Mouse (Mus musculus) layer of hippocampus, adult 11-12 months (tissue): ENCODE results near the gene Rreb1.

ENCODE experiments used
- DNase-seq: peaks from one replicate; pipeline ENCODE4 v3.0.0; 2022; ENCODE audit warnings: low spot score

Rreb1 gene

DNA sequence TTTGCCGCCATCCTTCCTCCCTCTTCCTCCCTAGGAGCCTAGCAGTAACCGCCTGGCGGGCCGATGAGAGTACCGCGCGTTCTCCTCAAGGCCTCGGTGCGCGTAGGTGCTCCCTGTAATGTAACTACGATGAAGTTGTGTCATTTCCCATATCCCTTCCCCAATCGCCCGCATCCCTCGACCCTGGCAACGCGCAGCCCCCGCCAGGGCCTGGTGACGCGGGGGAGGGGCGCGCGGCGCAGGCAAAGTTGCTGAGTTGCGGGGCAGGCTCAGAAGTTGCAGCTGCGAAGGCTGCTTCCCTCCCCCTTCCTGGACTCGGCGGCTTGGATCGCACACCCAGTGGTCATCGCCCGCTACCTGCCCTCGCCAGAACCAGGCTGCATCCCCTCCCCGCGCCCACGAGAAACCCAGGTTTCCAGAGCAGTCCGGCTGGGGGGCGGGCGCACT lies at the start of gene Rreb1:
Rreb1 (plus strand) TSS at position 254 of the 447 bp plus-strand sequence.
- peak; percentile 23 for DNase-seq

DNA sequence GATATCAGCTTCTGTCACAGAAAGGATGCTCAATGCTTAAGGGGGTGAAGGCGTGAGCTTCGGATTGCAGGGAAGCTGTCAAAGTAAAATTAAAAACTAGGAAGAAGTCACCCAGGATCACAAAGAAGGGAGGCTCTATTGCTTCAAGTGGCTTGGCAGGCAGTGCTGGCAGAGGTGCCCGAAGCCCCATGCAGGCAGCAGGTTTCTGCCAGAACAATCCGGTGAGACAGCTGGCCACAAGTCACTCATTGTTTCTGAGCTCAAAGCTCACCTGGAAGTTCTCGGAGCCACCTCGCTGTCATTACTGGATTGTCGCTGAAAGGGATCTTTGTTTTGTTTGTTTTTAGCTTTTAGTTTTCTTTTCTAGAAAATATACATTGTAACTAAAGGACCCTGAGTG lies 49.6 kb upstream of the Rreb1 start:
- DNase-seq, result no peak

DNA sequence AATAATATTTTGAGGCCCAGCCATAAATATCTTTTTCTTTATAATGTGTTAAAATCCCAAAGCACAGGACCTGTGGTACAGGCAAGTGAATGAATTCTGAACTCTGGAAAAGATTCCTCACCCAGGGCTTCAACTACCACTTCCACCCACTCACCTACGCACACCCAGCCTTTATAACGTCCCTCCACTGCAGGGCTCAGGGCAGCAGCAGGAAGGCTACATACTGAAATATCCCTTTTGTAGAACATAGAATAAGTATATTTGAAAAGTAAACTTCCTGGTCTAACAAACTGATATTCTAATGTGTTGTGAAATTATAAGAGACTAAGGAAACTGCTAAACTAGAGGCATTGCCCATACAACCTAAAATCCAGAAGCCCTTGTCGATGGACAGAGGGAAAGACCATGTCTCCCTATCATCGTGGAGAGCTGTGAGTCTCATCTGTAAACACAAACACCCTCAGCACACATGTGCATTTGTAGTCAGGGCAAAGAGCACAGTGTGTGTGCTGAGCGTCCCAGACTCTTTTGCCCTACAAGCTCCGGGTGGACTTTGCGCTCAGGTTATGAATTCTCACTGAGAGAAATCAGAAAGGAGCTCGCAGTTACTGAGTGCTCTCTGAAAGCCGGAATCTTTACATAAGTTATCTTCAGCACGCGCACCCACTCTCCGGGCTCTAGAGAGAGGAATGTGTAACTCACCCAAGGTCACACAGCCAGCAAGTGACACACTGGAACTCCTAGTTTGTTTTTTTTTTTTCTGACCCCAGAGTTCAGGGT lies 46.1 kb upstream of the Rreb1 start:
- no peak for DNase-seq

DNA sequence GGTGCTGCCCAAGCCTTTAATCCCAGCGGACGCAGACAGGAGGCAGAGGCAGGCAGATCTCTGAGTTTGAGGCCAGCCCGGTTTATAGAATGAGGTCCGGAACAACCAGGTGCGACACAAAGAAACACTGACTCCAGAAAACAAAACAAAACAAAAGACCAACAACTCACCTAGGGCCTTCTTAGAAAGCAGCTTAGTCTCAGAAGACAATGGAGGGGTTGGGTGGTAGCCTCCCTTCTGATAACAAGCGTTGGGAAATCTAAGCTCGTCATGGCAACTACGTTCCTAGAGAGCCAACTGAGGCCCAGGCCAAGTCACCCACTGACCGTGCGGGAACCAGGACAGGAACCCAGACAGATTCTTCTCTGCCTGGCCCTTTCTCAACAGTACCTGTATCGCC lies 43.7 kb upstream of the Rreb1 start:
- DNase-seq, result no peak

DNA sequence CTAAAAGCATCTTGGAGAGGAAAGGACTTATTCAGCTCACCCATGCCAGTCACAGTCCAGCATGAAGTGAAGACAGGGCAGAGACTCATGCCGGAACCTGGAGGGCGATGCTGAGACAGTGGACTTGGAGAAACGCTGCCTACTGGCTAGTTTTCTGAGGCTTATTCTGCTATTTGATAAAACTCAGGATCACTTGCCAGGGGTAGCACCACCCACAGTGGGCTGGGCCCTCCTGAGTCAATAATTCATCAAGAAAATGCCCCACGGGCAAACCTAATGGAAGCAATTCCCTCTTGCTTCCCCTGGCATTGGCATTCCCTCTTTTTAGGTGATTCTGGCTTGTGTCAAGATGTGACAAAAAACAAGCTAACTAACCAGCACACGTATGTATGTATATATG lies 38.1 kb upstream of the Rreb1 start:
- DNase-seq, result no peak

DNA sequence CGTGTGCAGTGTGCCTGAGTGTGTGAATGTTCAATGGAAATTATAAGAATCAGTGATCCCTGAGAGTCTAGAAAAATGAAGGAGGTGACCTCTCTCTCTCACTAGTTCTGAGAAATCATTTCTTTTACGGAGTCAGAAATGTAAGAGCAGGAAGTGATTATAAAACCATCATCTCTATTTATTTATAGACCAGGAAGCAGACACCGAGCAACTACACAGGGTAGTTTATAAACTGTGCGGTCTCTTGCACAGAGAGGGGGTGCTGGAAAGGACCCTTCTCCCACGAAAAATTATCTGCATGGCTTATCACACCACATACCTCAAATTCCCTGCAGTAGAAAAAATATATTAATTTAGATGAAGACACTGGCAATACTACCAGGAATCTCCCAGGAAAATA lies 37.4 kb upstream of the Rreb1 start:
- DNase-seq, result no peak

DNA sequence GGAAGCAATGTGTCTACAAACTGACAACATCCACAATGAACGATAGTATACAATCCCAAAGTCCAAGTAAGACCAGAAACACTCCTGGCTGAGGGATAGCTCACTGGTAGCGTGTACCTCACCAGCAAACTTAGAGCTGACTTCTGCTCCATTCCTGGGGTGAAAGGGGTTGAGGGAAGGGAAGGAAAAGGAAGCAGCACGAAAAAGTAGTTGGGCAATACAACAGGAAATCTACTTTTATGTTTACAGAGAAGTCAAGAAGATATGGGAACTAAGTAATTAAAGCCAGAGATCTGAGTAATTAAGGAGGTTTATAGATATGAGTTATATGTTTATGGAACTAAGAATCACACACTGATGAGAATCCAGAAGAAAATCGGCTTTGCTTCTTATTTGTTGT lies 36.0 kb upstream of the Rreb1 start:
- DNase-seq, result no peak

DNA sequence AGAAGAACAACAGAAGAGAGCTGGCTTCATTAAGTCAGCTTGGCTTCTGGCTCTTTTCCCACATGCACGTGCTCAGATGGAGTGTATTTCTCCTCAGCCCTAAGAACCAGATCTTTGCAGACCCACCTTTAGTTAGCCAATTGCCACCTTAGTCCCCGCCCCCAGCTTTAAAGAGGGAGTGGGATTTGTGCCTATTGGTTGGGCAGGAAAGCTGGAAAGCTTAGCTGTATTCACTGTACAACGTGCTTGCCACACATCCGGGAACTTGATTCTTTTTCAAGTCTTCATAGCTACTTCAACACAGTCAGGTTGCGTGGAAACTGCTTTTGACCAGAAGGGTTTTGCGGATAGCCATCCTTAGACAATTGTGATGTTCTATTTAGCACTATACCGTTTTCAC lies 30.7 kb upstream of the Rreb1 start:
- DNase-seq, result no peak

DNA sequence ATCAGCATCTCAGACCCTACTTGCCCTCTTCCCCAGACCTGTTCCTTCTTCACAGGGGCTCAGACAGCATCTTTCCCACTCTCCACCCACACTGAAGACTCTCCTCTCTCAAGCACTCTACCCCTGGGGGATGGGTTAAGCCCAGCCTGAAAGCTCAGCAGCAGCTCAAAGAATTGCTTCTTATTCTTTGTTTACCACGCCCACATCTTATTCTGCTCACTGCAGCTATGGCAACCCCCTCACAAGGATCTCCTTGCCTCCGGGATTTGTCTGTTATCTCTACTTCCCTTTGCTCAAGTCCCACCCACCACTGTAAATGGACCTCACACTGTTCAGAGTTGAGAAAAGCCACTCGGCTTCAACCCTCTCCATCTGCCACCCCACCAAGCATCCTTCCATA lies 28.7 kb upstream of the Rreb1 start:
- peak; percentile 3 for DNase-seq

DNA sequence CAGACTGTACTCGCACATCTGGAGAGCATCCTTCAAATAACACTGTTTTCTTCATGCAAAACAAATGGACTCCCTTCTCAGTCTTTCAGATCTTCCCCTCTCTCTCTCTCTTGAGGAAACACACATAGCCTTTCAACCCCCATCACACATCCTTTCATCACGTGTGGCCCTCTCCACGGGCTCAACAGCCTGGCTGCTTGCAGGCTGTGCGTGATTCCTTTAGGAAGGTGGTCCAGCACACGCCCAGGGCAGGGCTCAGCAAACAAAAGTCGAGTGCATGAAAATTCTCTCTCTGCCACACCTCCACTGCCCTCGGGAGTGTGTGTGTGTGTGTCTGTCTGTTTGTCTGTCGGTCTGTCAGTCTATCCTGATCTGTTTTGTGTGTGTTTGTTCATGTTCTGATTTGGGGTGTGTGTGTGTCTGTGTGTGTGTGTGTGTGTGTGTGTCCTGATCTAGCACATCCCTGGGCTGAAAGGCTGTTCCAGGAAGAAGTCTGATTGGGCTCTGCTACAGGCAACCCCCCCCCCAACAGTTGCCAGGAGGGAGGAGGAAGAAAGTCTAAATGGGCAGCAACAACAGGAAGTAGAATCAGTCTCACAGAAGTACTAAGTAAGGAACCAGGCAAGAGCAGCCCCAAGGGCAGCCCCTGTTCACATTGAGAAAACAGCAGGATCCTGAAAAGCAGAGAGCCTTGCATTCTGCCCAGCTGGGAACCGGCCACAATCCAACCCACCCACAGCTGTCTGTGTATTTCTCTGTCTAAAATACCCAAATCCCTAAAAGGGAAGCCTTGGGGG lies 26.8 kb upstream of the Rreb1 start:
- peak; percentile 40 for DNase-seq

DNA sequence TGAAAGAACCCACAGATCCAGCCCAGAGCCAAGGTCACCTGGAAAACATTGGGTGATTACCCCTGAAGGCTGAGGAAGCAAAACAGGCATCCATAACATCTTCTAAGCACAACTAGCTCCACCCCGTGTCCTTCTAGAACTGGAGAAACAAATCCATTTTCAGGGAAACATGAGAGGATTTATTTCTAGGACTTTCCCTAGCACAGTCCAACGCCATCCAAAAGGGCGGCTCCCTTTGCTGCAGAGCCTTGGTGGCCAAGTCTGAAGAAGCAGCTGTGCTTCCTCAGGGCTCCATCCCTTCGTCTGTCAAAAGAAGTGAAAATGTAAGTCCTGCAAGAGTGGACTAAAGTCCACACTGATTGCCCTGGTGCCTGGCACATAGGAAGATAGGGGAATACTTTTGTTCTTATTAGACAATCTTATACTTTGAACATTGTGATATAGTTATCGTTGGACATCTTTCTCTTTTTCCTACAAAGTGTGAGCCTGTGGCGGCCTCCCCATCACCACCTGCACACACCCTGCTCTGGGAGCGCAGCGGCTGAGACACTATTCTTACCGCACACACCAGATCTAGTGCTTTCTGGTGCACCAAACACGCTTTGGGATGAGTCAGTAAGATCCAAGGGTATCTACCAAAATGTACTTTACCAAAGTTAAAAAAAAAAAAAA lies 18.7 kb upstream of the Rreb1 start:
- DNase-seq, result no peak

DNA sequence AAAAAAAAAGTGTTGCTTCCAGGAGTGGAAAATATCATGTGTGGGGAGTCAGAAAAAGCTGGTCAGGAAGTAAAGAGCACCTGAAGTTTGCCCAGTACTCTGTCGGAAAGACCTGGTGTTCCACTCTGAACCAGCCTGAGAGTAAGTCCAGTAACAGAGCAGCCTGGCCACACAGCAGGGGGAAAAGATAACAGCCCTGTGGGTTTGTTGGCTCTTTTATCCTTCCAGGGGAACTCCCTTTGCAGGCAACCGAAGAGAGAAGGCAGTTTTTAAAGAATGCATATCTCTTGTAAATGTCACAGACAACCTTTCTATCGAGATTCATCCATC lies 18.2 kb upstream of the Rreb1 start:
- no peak for DNase-seq

DNA sequence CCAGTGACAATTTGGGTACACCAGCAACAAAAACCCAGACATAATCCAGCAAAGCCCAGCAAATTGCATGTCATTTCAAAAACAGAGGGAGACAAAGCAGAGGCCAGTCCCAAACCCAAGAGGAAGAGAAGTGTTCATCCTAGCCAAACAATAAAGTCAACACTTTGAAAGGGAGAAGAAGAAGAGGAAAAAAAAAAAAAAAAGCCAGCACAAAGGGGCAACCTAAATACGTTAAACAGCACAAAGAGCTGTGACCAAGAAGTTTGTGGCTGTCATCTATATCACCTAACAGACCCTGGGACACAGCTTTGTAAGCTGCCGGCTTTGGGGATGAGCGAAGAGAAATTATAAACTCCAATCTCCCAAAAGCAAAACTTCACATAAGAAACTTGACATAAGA lies 17.8 kb upstream of the Rreb1 start:
- DNase-seq, result no peak

DNA sequence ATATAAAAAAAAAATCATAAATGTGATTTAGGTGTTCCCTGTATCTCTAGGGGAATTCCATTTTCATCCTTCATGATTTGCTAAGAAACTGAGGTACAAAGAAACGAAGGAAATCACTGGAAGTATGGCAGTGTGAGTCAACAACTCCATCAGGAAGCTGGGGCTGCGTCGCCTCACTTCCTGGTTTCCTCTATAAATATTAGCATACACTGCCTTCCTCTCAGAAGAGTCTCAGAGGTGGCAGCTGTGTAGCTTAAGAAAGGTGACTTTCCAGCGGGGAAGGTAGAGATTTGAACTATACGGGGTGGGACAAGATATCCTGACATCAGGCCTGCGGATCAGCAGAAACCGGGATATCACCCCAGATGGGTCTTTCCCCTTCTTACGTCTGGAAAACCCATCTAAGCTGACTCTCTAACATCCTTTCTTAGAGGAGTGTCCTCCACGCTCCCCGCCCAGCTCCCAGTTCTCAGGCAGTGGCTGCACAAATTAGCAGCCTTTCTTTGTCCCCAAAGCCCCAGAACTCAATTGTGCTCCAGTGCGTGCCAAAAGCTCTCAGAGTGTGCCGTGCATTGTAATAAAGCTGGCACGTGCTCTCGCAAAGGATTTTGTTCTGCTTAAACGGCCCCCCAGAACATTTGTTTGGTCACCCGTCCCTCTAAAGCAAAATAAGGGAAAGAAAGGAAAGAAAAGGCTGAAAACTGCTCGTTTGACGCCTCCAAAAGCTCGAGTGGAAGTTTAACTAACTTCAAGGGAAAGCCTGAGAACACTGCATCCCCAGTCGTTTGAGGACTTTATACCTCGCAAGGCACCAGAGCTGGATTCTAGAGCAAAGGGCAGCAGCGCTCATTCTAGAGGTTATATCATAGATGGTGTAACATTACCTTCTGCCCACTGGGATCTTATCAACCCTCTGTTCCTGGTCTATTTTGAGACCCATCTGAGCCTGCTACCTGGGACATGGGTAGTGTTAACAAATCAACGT lies 17.0 kb upstream of the Rreb1 start:
- no peak for DNase-seq

DNA sequence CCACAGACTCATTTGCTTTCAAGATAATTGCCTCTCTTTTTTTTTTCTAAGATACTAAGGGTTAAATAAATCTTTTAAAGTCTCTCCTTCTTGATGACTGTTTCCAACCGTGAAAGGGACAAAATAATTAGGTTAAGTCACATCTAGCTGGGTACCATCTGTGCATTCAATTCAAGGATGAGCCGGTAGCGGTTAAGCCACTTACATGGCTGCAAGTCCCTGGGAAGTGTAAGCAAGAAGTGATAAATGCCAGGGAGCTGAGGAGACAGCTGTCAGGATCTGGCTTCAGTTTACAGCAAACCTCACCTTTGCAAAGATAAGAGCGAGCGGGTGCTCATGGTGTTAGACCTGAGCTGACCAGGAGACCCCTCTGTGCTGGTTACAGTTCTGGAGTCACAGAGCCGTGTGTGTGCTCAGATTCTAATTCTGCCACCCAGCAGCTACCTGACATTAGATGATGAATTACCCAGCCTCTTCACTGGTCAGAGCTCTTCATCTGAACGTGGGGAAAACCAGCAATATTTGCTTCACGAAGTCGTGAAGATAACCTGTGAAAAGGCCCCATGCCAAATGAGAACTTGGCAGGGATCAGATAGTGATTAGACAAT lies 14.3 kb upstream of the Rreb1 start:
- DNase-seq, result no peak

DNA sequence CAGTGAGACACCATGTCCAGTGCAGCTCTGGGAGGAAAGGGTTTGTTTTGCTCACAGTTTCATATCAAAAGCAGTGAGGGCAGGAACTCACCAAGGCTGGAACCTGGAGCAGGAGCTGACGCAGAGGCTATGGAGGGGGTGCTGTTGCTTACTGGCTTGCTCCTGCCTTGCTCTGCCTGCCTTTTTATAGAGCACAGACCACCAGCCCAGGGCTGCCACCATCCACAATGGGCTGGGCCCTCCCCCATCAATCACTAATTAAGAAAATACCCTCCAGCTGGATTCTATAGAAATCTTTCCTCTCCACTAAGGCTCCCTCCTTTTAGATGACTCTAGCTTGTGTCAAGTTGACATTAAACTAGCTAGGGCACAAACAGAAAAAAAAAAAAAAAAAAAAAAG lies 8.4 kb upstream of the Rreb1 start:
- no peak for DNase-seq

DNA sequence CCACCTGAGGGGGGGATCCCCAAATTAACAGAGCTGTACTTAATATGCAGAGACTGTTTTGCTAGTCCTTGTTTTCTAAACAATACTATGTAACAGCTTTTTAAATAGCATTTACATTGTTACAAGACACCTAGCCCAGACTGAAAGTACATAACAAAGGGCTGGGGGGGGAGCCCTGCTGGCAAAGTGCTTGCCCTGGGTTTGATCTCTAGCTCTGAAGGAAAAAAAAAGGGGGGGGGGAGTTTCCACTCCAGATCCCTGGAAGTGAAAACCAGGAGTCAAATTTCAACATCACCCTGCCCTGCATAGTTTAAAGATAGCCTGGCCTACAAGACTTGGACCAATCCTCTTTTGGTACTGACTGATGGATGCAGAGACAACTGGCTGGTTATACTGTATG lies 4.7 kb upstream of the Rreb1 start:
- no peak for DNase-seq

DNA sequence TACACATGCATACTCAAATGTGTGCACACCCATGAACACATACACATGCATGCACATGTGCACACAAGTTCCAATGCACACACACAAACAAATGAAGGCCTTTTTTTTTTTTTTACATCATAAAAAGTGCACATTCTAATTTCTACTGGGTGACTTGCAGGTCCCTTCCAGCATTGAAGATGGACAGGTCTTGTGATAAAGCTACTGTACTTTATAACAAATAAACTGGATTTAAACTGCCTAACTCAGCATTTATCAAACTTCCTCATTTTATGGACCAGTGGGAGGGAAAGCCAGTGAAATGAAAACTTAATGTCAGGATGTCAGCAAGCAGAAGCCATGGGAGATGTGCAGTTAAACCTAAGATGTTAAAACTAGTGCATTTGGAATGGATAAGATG lies 1.5 kb upstream of the Rreb1 start:
- DNase-seq, result no peak

DNA sequence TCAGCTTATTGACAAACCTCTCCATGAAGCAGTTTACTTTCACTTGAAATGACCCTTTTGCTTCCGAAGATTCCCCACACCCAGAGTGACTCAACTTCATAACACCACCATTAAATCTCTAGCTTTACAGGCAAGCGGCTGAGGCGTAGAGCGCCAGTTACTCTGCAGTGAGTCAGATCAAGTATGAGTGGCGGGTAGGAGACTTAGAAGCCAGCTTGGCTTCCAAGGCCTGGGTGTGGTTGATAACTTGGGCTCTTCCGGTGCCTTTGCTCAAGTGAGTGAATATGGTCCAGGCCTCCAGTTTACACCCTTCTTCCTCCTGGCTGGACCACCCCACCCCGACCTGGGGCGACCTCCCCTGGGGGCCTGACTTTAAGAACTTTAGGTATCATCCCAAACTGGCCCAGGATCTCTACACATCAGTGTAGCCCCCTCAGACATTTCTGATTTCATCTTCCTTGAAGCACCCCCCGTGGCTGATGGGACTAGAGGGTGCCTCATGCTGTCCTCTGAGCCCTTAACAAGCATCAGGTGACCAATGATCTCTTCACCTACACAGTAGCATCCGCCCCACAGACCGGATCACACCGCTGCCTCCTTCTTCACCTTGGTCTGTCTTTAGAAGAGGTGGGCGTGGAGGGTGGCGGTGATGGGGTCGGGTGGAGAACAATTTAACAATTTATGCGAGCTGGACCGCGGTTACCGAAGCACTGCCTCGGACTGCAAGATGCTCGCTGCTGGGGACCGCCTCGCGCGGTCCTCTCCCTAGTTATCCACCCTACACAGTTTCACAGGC lies 651 bp upstream of the Rreb1 start:
- DNase-seq, result no peak

DNA sequence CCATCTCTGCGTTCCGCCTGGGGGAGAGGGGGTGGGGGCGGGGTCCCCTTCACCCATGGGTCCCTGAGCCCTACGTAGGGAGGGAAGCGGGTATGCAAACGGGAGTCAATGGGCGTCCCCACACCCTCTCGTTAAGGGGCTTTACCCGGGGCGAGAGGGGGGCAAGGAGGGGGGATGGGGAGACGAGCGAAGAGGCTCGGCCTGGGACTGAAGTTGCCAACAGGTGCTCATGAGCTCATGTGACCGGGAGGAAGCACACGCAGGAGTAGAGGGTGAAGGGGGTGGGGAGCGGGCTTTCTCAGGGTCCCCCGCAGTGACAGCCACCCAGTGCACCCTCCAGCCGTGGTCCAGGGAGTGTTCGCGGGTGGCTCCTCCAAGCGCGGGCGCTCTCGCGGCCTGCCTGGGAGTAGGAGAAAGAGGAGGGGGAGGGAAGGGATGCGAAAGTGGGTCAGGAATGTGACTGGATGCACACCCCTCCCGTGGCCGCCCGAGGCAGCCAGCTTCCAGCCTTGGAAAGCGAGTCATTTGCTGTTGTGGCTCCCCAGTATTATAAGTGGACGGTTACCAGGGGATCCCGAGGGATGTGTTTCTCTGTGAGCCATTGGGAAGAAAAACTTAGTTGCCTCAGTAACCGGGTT lies 513 bp downstream of the Rreb1 start:
- DNase-seq, result peak; percentile 22
